Mouse (Mus musculus) cerebellum, postnatal 4 days (tissue): ENCODE measurements at regions not wholly inside any gene's neighbourhood (a gene's known extent, or its start where the extent isn't known, plus 50 kb on each side); places are given as distances from the start of the nearest gene placed in this dataset.
"Not testable (repeated sequence)": the region's sequence is repeated elsewhere in the genome, so short reads cannot be mapped to it uniquely, and the experiment has no call there.

Source experiments
- DNase-seq, 2 experiments: peaks; one replicate each; pipeline ENCODE4 v3.0.0; 2022; ENCODE audit warnings: low spot score in 2 of 2, mixed read lengths in 1 of 2

DNA sequence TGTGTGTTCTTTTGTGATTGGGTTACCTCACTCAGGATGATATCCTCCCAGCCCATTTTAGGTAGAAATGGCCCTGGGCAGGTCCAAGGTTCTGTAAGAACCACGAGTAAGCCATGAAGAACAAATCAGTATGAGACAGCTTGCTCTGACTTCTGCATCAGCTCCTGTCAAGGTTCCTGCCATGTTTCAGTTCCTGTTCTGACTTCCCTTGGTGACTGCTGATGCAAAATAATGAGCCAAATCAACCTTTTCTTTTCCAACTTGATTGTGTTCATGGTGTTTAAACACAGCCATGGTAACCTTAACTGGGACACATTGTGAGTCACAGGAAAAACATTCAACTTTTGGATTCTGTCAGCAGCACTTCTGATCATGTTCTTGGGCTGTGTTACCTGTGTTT is 667.4 kb upstream of the Igfbp7 start:
- DNase-seq: no peak

DNA sequence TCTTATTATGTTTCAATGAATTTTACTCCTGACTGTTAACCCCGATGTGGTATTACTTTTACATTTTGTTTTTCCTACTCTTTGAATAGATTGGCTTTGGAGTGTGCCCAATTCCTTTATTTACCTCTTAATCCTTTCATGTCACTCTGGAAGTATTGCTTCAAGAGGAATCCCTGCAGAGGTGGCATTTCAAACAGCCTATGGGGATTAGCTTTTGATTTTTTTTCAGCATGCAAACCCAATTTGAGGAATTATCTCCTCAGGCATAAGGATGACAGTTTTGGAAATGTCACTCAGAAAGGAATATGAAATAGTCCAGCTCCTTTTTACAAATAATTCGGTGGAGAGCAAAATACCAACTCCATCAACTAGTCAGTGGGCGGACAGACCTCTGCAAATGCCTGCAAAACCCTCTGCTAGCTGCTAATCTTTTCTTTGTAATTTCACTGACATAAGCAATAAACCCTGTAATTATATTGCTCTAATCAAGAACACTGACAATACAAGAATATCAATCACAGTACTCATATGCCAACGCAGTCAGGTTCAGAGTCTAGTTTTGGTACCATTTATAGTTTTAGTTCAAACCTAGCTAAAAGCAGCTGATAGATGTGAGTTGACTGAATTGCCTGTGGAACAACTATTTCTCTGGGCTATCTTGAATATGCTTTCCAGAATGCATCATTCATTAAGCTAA is 624.9 kb upstream of the Igfbp7 start:
- DNase-seq: no peak

DNA sequence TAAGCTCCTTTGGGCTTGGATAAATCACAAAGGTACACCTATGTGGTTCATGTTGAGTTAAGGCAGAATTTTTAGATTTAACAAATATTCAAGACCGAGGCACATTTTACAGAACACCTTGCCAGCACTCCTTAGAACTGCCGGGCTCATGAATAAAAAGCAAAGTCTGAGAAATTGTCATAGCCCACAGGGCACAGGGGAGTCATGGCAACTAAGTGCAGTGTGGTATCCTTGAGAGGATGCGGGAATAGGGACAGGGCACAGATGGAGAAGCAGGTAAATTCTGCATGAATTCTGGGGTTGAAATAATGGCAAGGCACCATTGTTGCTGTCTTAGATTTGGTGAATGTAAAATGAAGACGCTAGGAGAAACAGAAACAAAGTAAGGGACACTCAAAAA is 609.7 kb upstream of the Igfbp7 start:
- no peak for DNase-seq

DNA sequence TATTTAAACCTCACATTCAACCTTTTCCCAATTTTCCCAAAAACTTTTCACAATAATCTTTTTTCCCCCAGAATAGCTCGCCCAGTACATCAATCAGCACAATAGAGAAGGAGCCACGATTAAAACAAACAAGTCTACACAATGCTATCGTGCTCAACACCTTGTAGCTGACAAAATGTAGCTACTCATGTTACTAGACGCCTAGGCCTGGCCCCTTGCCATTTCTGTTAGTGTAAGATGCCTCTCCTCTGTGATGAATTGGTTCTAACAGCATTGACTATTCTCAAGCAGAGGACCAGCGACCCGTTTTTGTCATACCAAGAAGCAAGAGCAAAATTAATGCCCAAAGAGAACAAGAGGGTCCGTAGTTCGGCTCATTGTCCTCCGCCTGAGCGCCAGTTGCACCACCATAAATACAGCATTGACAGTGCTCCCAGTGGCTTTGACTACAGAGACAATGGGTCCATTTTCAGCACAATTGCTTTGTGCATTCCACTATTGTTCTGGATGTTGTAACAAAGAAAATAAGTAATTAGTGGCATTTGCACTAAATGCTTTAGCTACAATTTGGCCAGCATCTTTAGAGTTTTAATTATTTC is 578.7 kb upstream of the Igfbp7 start:
- no peak for DNase-seq

DNA sequence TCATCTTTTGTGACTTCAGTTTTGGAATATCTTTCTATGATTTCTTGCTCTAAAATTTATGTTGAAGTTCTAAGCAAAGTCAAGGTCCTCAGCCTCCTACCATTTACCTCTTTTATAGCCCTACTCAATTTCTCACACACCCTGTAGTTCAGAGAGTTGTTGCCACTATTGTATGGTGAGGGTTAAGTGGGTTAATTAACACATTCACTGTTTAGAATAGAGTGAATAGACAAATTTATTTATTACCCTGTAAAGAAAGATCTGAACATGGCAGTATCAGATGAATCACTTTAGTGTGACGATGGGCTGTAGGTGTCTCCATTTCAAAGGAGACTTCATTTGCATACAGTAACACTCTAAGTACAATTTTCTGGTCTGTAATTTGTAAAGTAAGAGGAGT is 577.4 kb upstream of the Igfbp7 start:
- DNase-seq: no peak

DNA sequence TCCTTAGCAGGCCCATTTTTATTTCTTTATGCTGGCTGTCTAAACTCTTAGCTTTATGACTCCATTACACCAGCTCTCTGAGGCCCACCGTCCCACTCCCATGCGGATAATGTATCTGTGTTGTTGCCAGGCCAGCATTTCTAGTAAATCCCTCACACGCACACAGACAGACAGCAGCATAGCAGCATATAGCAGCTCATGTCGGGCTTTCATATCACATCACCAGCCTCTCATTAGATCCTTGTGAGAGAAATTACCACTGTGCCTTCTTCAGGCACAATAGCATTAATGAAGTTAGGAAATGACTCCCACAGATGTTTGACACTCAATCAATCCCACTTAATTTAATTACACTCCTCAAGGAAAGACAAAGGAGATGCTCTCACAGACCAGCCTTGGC is 532.2 kb upstream of the Igfbp7 start:
- not testable (repeated sequence) for DNase-seq

DNA sequence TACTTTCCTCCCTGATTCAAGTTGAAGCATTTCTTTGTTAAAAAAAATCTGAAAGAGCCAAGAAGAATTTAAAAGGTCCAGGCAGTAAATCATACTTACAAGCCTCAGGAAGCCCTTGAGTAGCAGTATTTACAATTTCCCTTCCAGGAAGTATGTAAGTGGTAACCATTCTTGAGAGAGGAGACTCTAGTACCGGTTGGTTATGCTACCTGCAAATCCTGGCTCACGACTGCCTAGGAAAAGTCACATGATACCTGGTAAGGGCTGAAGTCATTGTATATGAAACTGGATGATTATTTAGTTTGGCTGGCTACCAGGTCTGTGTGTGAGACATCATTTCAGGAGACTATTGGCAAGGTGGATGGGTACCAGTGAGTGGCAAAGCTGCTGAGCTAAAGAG is 524.0 kb upstream of the Igfbp7 start:
- DNase-seq: no peak

DNA sequence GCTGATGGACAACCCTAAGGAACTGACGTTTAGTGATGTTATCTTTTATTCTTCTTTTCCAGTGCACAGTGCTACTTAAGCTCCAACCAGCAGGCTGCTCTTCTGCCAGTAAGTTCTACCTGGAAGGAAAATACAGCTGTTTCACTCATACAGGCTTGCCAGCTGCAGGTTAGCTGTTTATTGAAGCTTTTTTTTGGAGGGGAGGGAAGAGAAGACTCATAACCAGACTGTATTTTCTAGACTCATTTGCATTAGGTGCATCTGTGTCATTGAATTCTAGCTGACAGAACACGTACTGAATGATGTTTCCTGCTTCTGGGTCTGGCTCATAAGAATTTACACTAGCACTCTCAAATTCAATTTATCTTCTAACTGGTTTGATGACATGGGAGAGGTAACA is 513.3 kb upstream of the Igfbp7 start:
- no peak for DNase-seq

DNA sequence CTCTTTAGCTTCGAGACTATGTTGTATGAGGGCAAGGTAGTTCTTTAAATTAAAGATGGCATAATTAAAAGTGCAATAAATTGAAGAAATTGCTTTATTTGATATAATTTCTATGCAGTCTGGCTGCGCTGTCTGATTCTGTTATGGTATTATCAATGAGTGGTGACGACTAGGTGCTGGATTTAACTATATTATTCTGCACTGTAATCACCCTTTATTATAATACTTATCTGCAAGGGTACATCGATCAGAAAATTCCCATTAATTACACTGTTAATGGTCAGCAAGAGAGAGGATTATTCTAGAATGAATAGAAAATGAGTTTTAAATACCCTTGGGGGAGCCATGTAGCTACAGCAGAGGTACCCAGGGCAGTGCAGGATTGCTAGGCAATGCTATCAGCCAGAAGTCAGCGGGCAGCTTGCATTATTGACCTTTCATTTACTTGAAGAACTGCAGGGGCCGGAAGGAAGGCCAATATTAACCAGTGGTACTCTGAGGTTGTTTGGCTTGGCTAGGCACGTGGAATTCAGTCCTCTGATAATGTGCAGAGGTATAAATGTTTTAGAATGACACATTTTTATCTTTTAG is 509.3 kb upstream of the Igfbp7 start:
- peak in 1 of 2 experiments; percentile 3 for DNase-seq

DNA sequence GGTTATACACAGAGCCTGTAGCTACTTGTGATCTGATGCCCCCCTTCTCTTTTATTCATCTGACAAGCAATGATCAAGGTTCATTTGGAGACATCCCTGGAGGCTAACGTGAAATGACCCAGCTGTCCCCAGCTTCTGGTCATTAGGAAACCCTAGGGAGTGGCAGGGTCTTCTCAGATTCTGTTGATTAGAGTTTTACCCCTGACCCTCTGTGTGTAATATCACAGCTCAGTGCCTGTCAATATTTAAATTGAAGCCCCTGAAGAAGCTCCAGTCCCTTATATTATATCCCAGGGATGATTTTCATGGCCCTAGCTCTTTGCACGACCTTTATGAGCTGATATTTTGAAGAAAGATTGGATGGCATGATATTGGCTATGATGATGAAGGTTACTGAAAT is 508.5 kb upstream of the Igfbp7 start:
- DNase-seq: no peak

DNA sequence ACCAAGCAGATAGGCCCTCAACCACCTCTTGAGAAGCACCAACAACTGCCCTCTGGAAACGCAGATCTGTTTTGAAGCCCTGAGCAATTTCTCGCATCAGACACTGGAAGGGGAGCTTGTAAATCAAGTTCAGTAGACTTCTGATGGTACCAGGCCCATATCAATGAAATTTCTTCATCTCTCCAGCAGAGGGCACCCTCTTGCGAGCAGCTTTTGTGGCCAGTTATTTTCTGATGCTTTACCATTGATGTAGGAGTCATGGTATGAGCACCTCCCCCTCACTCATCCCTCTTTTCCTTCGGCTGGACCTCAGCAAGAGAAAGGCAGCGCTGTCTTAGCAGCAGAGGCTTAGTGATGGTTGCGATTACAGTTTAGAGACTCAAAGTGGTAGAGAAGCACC is 501.4 kb upstream of the Igfbp7 start:
- no peak for DNase-seq

DNA sequence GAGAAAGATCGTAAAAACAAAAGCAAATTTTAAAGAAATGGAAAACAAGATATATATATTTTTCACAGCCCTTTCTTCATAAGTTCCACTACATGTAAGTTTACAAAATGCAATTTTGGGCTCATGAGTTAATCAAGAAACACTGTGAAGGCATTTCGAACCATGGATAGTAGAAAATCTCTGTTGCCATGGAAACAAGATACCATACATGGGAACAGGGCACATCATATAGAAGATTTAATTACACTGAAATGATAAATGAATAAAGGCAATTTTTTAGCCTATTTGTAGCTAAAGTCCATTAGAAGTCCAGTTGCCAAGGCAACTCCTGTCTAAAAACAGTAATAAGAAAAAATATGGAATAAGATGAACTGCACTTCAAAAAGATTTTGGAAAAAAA is 484.2 kb upstream of the Igfbp7 start:
- DNase-seq: not testable (repeated sequence)

DNA sequence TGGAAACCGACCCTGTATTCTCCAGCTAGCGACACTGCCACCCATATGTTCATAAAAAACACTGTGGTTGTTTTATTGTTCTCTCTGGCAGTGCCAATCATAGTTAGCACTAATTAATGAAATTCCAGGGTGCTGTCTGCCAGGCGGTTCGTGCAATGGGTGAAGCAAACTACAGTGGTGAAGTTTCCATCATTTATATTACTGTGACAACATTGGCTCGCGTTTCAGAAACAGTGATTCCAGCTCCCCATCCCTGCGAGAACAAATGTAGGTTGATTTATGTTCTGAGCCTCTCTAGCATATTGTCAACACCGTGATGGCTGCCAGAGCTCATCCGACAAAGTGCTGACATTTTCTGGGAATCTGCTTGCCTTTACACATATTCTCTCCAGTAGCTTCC is 480.7 kb upstream of the Igfbp7 start:
- DNase-seq: peak in 1 of 2 experiments; percentile 5

DNA sequence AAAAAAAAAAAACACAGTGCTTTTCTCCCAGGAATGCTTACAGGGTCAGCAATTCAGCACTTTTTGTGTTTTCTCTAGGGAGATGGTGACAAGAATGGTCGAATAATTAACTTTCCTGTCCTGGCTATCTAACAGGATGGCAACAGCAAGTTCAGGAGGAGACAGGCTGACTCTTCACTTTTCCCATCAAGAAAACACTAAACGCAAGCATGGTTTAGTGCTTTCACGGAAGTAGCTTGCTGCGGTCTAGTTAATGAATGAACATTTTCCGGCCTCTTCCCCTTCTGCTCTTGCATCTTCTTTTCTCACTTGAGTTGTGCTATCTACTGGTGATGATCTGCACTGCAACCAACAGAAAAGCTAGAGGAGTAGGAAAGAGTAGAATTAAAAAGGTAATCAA is 463.6 kb upstream of the Igfbp7 start:
- DNase-seq: no peak

DNA sequence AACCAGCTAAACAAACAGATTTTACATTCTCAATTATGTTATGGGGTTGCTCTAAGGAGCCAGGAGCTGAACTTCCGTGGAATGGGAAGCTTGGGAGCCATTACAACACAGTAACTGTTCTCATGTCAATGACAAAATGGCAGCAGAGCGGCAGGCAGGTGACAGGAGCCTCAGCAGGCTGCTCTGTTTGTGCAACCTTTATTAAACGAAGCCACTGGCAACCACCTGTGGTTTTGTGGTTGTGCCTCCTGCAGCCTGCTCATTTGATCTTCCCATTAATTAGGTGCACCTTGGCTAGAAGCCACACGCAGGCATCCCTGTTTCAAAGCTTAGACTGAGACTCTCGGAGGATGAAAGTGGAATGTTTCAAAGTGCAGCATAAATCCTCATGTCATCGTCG is 457.5 kb upstream of the Igfbp7 start:
- DNase-seq: no peak

DNA sequence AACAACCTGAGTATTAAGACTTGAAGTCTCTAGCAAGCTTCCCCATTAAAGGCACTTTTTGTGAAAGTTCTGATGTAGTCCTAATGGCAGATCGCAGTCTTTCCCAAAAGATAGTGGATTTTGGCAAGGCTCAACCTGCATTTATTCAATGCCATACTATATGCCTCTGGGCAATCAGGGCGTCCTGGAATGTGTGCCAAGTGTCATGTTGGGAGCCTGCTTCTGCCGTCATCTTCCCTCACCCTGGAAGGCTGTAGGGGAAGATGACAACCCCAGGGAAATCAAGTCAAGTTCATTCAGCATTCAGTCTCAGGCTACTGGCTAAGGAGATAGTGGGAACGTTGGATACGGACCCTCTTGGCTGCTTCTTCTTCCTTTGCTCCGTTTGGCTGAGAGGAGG is 447.4 kb upstream of the Igfbp7 start:
- peak in 1 of 2 experiments; percentile 9 for DNase-seq

DNA sequence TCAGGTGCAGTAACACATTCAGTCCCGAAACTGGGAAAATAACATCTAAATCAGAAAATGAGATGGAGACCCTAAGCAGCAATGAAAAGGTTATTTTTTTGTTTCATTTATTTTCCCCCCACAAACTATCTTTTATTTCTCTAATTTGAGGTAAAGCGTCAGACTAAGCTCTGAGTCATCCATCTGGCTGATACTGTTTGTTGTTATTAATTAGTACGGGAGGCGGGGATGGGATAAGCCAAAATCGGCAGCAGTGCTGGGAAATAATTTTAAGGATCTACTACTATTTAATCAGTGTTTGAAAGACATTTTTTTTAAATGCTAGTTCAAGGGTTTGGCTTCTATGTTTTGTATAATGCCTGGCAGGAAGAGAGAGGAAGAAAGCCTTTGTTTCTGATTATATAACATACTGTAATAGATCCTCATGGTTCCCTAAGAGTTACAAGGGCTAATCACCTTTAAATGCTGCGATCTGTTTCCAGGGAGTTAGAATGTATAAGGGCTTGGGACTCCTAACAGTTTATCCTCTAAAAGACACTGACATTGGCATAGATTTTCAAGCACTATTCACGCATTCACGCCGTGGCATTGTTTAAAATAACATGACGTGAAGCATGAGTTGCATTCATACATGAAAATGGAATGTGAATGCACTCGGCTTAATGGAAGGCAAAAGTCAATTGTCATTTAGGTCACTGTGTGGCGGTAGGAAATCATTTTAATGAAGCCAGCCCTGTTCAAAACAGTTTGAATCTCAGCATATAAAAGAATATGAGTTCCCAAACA is 446.4 kb upstream of the Igfbp7 start:
- DNase-seq: no peak

DNA sequence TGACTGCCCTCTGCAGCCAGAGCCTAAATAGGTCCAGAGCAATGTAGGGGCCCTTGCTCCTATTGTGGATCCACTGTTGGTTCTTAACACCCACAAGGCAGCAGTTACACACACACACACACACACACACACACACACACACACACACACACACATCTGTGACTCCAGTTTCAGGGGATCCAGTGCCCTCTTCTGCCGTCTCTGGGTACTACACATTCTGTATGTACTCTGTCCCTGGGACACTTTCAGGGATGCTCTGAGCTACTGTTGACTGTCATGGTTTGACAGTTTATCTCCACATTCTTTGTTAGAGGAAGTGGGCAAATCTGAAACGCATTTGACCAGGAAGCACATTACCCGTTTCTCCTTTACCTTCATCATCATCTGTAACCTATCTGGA is 443.8 kb upstream of the Igfbp7 start:
- DNase-seq: no peak

DNA sequence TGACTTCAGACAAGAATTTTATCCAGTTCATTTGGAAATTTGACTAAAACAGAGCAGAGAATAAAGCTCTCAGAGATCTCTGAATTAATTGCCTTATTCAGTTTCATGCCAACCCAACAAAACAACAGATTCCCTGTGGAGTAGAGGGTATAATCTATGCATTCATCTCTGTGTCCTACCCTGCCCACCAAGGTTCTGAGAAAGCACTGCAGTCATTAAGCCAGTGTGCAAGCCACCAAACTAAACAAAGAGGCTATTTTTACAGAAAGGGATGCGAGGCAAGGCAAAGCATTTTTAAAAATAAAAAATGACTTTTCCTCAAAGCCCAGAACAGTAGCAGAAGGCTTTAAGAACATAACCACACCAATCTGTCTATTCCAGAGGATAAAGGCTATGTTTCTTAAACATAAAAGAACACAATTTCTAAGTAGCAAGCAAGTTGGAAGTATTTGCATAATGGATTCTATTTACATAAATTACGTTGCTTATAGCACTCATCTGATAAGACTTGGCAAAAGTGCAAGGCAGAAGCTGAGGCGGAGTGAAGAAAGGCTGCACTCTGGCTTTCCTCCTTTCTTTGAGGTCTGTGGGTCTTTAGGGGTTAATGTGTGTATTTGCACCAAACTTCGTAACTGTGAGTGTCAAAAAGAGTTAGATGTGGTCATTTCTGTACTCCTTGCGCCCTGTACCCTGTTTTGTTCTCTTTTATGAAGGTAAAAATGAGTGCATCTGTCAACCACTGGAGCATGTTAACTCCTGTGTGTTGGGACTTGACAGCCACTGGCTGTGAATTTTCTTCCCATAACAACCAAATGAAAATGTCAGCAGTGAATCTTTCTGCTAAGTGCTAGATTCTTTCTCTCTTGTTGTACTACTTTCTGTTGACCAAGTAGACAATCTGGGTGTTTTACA is 430.6 kb upstream of the Igfbp7 start:
- DNase-seq: no peak

DNA sequence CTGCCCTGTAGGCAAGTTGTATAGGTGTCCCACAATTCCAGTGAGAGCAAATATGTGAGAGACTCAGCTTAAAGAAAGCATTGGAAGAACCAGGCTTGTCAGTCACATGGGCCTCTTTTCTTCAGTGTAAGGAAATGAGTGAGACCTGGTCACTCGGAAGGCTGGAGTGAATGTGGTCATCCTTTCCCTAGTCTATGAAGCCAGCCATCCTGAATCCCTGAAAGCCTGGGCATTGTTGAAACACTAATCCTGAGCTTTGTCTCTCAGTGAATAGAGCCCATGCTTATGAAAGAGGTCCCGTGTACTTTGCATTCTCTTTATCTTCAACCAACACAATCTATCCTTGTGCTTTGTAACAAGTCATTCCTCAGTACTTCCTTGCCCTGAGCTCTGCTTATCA is 420.1 kb upstream of the Igfbp7 start:
- no peak for DNase-seq

DNA sequence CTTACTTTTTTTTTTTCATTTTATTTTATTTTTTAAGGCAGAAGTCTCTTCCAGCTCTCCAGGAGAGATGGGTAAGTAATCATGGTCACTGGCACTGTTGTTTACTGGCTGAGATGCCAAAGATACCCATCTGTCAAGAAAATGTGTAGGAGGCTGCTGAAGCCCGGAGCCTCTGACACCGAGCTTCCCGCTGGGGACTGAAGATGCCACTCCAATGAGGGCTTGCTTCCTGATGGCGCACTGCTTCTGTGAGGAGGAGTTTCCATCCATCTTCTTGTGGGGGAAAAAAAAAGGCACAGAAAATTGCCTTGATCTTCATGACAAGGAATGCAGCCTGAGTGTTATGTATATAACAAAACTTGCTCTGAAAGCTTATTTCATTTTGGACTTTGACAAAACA is 418.2 kb upstream of the Igfbp7 start:
- peak in 1 of 2 experiments; percentile 25 for DNase-seq
